Mouse (Mus musculus): Measurements from ENCODE around the gene Zbed4. TPM values are rescaled to one million over a fixed set of nuclear protein-coding genes. Genes with fewer than 3 reads are reported as not detected.
"Not testable (repeated sequence)": the region's sequence is repeated elsewhere in the genome, so short reads cannot be mapped to it uniquely, and the experiment has no call there.

Zbed4 gene
- polyA plus RNA-seq, 1 experiment from 2014 or later = 26.8 TPM

GRCm38 (mm10) chr15:88808121-88808520 is 56.7 kb downstream of the Zbed4 start:
- H3K4me1 ChIP-seq (ENCODE audit: control insufficient read depth, insufficient read depth, low read length) = no peaks in the 10 kb centered on the region
- peaks cover 40% of the 10 kb centered on the region for H3K36me3 ChIP-seq (ENCODE audit: control insufficient read depth, insufficient read depth, low read length)
- ATAC-seq (ENCODE audit: low FRiP score, low TSS enrichment) = no peak
- no peak overlapping the region for H3K9ac ChIP-seq (ENCODE audit: low read depth, low read length)
- H3K4me2 ChIP-seq (replicated peaks; ENCODE audit: low read depth, low read length) = no peak overlapping the region
- no peaks in the 10 kb centered on the region for H3K9me3 ChIP-seq (ENCODE audit: control insufficient read depth, low read length)
- no peak overlapping the region for H3K27ac ChIP-seq (ENCODE audit: low read depth, low read length)
- H3K4me3 ChIP-seq (ENCODE audit: low read length) = no peak overlapping the region
- no peaks in the 10 kb centered on the region for H3K27me3 ChIP-seq (ENCODE audit: control insufficient read depth, insufficient read depth, low read length)
- 88% methylated on average over 8 of the region's 8 CpGs for WGBS

- H3K36me3 ChIP-seq (ENCODE audit: control insufficient read depth, insufficient read depth, low read length) = peaks cover 40% of the 10 kb centered on the region
- H3K4me3 ChIP-seq (ENCODE audit: low read length) = no peak overlapping the region
- H3K27ac ChIP-seq (ENCODE audit: low read depth, low read length) = no peak overlapping the region
- no peaks in the 10 kb centered on the region for H3K9me3 ChIP-seq (ENCODE audit: control insufficient read depth, low read length)
- ATAC-seq (ENCODE audit: low FRiP score, low TSS enrichment) = no peak
- H3K27me3 ChIP-seq (ENCODE audit: control insufficient read depth, insufficient read depth, low read length) = no peaks in the 10 kb centered on the region
- H3K4me1 ChIP-seq (ENCODE audit: control insufficient read depth, insufficient read depth, low read length) = no peaks in the 10 kb centered on the region
- H3K9ac ChIP-seq (ENCODE audit: low read depth, low read length) = no peak overlapping the region
- WGBS = 89% methylated on average over 2 of the region's 2 CpGs
- no peak overlapping the region for H3K4me2 ChIP-seq (replicated peaks; ENCODE audit: low read depth, low read length)
Observed at GRCm38 (mm10) chr15:88810369-88810768, 58.9 kb downstream of the Zbed4 start.

GRCm38 (mm10) chr15:88813262-88813661 is 61.8 kb downstream of the Zbed4 start:
- Histone ChIP-seq H3K4me3 (ENCODE audit: low read length) (no peak overlapping the region), H3K4me1 (ENCODE audit: control insufficient read depth, insufficient read depth, low read length) (peaks cover under 1% of the 10 kb centered on the region; the same call in 1 of the 2 replicates), H3K9me3 (ENCODE audit: control insufficient read depth, low read length) (no peaks in the 10 kb centered on the region), H3K4me2 (replicated peaks; ENCODE audit: low read depth, low read length) (no peak overlapping the region), H3K9ac (ENCODE audit: low read depth, low read length) (no peak overlapping the region), H3K27me3 (ENCODE audit: control insufficient read depth, insufficient read depth, low read length) (no peaks in the 10 kb centered on the region), H3K27ac (ENCODE audit: low read depth, low read length) (no peak overlapping the region), H3K36me3 (ENCODE audit: control insufficient read depth, insufficient read depth, low read length) (peaks cover 30% of the 10 kb centered on the region)
- ATAC-seq (ENCODE audit: low FRiP score, low TSS enrichment) = no peak
- 96% methylated on average over 3 of the region's 3 CpGs for WGBS

DNA sequence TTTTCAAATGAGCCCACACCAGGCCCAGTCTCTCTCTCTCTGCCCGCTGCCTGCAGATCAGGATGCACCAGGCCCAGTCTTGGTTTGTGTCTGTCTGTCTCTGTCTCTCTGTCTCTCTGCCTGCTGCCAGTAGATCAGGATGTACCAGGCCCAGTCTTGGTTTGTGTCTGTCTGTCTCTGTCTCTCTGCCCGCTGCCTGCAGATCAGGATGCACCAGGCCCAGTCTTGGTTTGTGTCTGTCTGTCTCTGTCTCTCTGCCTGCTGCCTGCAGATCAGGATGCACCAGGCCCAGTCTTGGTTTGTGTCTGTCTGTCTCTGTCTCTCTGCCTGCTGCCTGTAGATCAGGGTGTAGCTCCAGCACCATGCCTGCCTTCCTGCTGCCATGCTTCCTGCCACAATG is 62.4 kb downstream of the Zbed4 start:
- not testable (repeated sequence) for H3K27me3 ChIP-seq (ENCODE audit: control insufficient read depth, insufficient read depth, low read length); H3K4me3 ChIP-seq (ENCODE audit: low read length); H3K4me1 ChIP-seq (ENCODE audit: control insufficient read depth, insufficient read depth, low read length); H3K9me3 ChIP-seq (ENCODE audit: control insufficient read depth, low read length); H3K27ac ChIP-seq (ENCODE audit: low read depth, low read length); ATAC-seq (ENCODE audit: low FRiP score, low TSS enrichment); H3K4me2 ChIP-seq (replicated peaks; ENCODE audit: low read depth, low read length); H3K9ac ChIP-seq (ENCODE audit: low read depth, low read length)
- 89% methylated on average over 2 of the region's 2 CpGs for WGBS
- H3K36me3 ChIP-seq (ENCODE audit: control insufficient read depth, insufficient read depth, low read length) = peaks cover 27% of the 10 kb centered on the region

- H3K4me3 ChIP-seq (ENCODE audit: low read length) = no peak overlapping the region
- H3K4me2 ChIP-seq (replicated peaks; ENCODE audit: low read depth, low read length) = no peak overlapping the region
- peaks cover 2% of the 10 kb centered on the region; the same call in 1 of the 2 replicates for H3K4me1 ChIP-seq (ENCODE audit: control insufficient read depth, insufficient read depth, low read length)
- H3K9ac ChIP-seq (ENCODE audit: low read depth, low read length) = no peak overlapping the region
- 96% methylated on average over 11 of the region's 11 CpGs for WGBS
- H3K27ac ChIP-seq (ENCODE audit: low read depth, low read length) = no peak overlapping the region
- no peaks in the 10 kb centered on the region for H3K27me3 ChIP-seq (ENCODE audit: control insufficient read depth, insufficient read depth, low read length)
- H3K9me3 ChIP-seq (ENCODE audit: control insufficient read depth, low read length) = no peaks in the 10 kb centered on the region
- ATAC-seq (ENCODE audit: low FRiP score, low TSS enrichment) = no peak
- H3K36me3 ChIP-seq (ENCODE audit: control insufficient read depth, insufficient read depth, low read length) = peaks cover 22% of the 10 kb centered on the region
Observed at GRCm38 (mm10) chr15:88814411-88815047, 63.1 kb downstream of the Zbed4 start.

GRCm38 (mm10) chr15:88815196-88815700 is 63.8 kb downstream of the Zbed4 start:
- WGBS = 91% methylated on average over 6 of the region's 6 CpGs
- no peak overlapping the region for H3K4me2 ChIP-seq (replicated peaks; ENCODE audit: low read depth, low read length)
- H3K4me3 ChIP-seq (ENCODE audit: low read length) = no peak overlapping the region
- H3K9me3 ChIP-seq (ENCODE audit: control insufficient read depth, low read length) = no peaks in the 10 kb centered on the region
- no peak overlapping the region for H3K27ac ChIP-seq (ENCODE audit: low read depth, low read length)
- H3K4me1 ChIP-seq (ENCODE audit: control insufficient read depth, insufficient read depth, low read length) = peaks cover 3% of the 10 kb centered on the region
- H3K27me3 ChIP-seq (ENCODE audit: control insufficient read depth, insufficient read depth, low read length) = no peaks in the 10 kb centered on the region
- no peak overlapping the region for H3K9ac ChIP-seq (ENCODE audit: low read depth, low read length)
- peaks cover 22% of the 10 kb centered on the region for H3K36me3 ChIP-seq (ENCODE audit: control insufficient read depth, insufficient read depth, low read length)
- no peak for ATAC-seq (ENCODE audit: low FRiP score, low TSS enrichment)

GRCm38 (mm10) chr15:88819026-88819905 is 67.8 kb downstream of the Zbed4 start, which contains the start of the genes Alg12 and Creld2:
Gene Alg12, minus strand, starts transcription at chr15:88819318.
Gene Creld2, plus strand, starts transcription at chr15:88819646.
- peak; percentile 98 for ATAC-seq (ENCODE audit: low FRiP score, low TSS enrichment)

DNA sequence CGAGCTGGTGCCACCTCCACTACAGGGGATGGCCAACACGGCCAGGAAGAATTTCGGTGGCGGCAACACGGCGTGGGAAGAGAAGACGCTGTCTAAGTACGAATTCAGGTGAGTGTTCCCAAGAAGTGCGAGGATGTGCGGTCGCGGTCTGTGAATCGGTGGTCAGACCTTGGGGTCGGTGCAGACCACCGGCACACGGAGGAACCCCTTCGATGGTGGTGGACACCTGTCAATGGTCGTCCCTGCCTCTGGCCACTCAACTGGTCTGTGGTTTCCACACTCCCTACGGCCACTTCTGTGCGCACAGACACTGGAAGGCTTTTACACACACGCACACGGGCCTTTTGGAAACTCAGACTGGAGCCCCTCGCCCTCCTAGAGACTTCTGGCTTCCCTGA is 68.4 kb downstream of the Zbed4 start:
- peaks cover 37% of the 10 kb centered on the region for H3K36me3 ChIP-seq (ENCODE audit: control insufficient read depth, insufficient read depth, low read length)
- peaks cover 11% of the 10 kb centered on the region for H3K4me1 ChIP-seq (ENCODE audit: control insufficient read depth, insufficient read depth, low read length)
- no peaks in the 10 kb centered on the region for H3K9me3 ChIP-seq (ENCODE audit: control insufficient read depth, low read length)
- peak overlapping the region; percentile 53 for H3K4me2 ChIP-seq (replicated peaks; ENCODE audit: low read depth, low read length)
- 3% methylated on average over 23 of the region's 23 CpGs for WGBS
- peak overlapping the region; percentile 59 for H3K4me3 ChIP-seq (ENCODE audit: low read length)
- no peak for ATAC-seq (ENCODE audit: low FRiP score, low TSS enrichment)
- H3K27ac ChIP-seq (ENCODE audit: low read depth, low read length) = no peak overlapping the region
- peak overlapping the region; percentile 71 for H3K9ac ChIP-seq (ENCODE audit: low read depth, low read length)
- H3K27me3 ChIP-seq (ENCODE audit: control insufficient read depth, insufficient read depth, low read length) = no peaks in the 10 kb centered on the region

More at GRCm38 (mm10) chr15:88819026-88819905, 67.8 kb downstream of the Zbed4 start, which contains the start of the genes Alg12 and Creld2:
- under 1% methylated on average over 84 of the region's 88 CpGs for WGBS
- Histone ChIP-seq H3K36me3 (ENCODE audit: control insufficient read depth, insufficient read depth, low read length) (peaks cover 35% of the 10 kb centered on the region), H3K27ac (ENCODE audit: low read depth, low read length) (peak within 1 kb of the TSS; percentile 73; the same call in 1 of the 2 replicates), H3K27me3 (ENCODE audit: control insufficient read depth, insufficient read depth, low read length) (no peaks in the 10 kb centered on the region), H3K4me3 (ENCODE audit: low read length) (peak within 1 kb of the TSS; percentile 59), H3K9me3 (ENCODE audit: control insufficient read depth, low read length) (no peaks in the 10 kb centered on the region), H3K4me1 (ENCODE audit: control insufficient read depth, insufficient read depth, low read length) (peaks cover 11% of the 10 kb centered on the region), H3K9ac (ENCODE audit: low read depth, low read length) (peak within 1 kb of the TSS; percentile 78), H3K4me2 (replicated peaks; ENCODE audit: low read depth, low read length) (peak within 1 kb of the TSS; percentile 70)

Data from kidney, embryonic 14.5 days (tissue).